Mouse (Mus musculus): ENCODE data around the gene Sypl2.

GRCm38 (mm10) chr3:108205601-108206000, 20.8 kb downstream of the Sypl2 start:
- TF ChIP-seq EP300 (IDR thresholded peaks at IDR 0.05; ENCODE audit: low read depth) = no peak
- no peak for TF ChIP-seq CTCF (IDR thresholded peaks at IDR 0.05; ENCODE audit: low read depth)
